Mouse (Mus musculus): ENCODE measurements at regions not wholly inside any gene's neighbourhood (a gene's known extent, or its start where the extent isn't known, plus 50 kb on each side); places are given as distances from the start of the nearest gene placed in this dataset.
A peak's percentile ranks its signal among the peaks of the same experiment; 100 is the strongest.

DNA sequence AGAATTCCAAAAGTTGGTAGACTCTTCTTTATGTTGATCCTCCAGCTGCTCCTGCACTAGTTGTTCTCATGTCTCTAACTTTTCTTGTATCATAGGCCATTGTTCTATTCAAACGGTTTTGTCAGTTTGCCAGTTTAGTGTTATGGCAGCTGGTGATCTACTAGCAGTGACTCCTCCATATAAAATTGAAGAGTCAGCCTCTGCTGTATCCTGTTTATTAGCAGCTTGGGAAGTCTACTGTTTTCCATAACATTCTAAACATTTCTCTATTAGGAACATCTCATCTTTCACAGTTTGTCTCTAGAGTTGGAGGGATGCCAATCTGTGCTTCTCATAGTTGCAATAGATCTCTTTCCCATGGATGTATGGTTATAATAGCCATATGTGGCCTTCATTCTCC is 58.6 kb downstream of the Drd1 start:
- no peak for DNase-seq

- DNase-seq: no peak
These were observed 62.5 kb downstream of the Drd1 start for GRCm38 (mm10) chr13:53992863-53993451.

GRCm38 (mm10) chr13:53979226-53979625 is 76.3 kb downstream of the Drd1 start:
- DNase-seq: no peak

DNA sequence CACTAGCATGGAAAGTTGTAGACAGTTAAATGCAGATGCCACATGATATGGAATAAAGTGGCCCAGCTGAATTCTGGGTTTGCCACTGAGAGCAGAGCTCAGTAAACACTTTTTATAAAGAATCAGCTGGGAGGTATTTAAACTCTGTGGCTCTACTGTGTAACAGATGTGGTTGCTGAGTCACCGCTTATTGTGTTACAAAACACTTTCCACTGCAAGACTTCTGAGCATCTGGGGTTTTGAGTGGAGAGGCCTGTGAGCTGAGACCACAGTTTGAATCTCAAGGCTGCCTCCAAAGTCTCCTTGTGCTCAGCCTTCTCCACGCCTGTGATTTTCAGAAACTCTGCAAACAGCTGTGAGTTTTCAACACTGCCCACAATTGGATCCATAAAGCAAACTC is 86.1 kb downstream of the Drd1 start:
- peak; percentile 66 for DNase-seq

GRCm38 (mm10) chr13:53956167-53956566 is 99.3 kb downstream of the Drd1 start:
- peak; percentile 91 for DNase-seq

DNA sequence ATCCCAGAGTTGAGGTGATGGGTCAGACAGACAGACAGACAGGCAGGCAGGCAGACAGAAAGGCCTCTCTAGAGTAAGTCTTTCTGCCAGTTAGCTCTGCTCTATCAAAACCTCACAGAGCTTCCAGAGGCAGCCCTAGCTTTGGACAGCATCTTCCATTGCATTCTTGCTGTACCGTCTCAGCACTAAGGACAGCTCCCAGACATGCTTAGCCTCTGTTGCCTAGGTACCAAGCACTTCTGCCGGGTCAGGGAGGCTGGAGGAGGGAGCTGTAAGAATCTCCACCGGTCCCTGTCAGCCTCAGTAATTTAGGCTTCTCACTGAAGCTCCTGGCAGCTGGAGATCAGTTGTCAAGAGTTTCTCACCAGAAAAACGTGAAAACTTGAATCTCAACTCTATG is 107.4 kb downstream of the Drd1 start:
- DNase-seq: no peak

DNA sequence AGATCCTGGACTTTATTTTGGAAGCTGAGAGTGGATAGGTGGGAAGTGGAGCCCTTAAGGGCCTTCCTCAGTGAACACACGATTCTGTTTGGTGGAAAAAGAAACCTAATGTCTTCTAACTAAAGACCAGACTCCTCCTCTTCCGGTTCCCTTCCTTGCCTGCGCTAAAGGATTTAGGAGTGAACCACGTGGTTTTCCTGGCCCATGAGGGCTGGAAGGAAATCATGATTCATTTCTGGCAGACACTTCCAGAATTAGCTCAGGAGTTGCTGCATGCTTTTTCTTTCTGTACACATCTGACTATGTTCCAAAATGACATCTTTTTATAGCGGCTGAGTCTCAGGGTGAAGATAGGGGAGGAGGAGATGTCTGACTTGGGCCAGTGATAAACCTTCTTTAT is 109.8 kb downstream of the Drd1 start:
- peak; percentile 65 for DNase-seq

GRCm38 (mm10) chr13:53941005-53941747 is 114.3 kb downstream of the Drd1 start:
- peak; percentile 19 for DNase-seq

- DNase-seq: no peak
These were observed 120.3 kb downstream of the Drd1 start for GRCm38 (mm10) chr13:53935174-53935699.

DNA sequence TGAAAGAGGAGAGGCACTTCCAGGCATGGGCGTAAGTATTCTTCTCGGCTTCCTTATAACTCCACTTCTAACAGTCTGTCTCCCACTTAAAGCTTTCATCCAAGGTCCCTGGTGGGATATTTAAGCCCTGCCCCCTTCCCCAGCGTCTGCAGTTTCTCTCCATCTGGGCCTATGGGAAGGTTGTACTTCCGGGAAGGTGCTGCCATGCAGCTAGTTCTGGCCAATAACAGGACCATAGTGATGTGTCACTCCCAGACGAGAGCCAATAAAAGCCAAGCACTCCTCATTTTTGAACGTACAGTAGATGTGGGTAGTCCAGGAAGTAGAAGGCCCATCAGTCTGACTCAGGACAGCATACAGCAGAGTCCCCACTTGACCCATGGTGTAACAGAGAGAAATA is 121.0 kb downstream of the Drd1 start:
- no peak for DNase-seq

DNA sequence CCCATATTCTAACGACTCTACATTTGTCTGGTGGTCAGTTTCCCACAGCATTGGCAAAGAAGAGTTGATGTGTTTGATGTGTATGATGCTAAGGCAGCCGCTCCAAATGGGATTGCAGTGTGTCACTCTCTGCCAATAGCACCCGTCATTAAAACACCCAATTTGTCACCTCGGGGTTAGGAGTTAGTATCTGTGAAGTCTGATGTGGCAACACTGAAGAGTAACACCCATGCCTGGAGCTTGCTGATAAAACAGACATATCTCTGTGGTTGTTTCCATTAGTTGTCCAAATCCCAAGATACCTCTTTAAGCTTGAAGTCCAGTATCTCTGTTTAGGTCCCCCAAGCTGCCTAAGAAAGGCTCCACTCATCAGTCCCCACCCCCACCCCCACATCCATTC is 129.4 kb downstream of the Drd1 start:
- no peak for DNase-seq

GRCm38 (mm10) chr13:53924433-53924832 is 131.1 kb downstream of the Drd1 start:
- no peak for DNase-seq

- DNase-seq: no peak
These were observed 131.7 kb downstream of the Drd1 start for GRCm38 (mm10) chr13:53923721-53924374.

- DNase-seq: no peak
These were observed 133.7 kb downstream of the Drd1 start for GRCm38 (mm10) chr13:53921796-53922195.

DNA sequence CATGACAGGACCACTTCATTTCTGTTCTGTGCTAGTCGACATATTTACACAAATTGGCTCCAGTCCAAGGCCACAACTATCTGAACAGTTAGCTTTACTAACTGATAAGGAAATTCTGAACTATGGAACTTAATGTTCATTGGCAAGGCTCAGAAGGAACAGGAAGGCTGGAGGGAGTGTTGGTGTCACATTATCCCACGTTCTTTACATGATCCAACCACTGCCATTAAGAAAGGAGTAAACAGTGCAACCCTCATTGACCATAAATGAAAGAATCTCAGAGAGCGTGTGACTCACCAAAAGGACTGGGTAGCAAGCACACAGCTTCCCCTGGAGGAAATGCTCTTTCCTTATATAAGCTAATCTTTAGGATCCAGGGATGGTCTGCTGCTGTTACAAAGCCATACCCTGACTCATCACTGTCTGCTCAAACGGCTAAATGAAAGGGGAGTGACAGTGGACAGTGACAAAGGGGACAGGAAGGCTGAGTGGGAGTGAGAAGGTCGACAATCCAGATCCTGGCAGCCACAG is 135.6 kb downstream of the Drd1 start:
- no peak for DNase-seq

DNA sequence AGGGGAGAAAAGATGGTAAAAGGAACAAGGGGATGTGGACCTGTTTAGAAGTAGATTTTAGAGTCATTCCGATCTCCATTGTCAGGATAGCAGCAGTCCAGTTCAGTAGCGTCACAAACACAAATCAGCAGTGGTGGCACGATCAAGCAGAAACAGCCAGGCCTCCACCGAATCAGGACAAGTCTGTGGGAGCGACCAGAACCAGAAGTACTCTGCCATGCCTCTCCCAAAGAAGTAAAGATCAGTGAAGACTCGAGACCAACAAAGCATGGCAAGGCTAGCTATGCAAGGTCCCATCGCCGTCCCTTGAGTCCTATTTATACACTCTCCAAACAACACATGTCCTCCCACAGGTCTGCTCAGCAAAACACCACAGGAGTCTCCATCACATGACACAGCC is 140.0 kb downstream of the Drd1 start:
- no peak for DNase-seq

DNA sequence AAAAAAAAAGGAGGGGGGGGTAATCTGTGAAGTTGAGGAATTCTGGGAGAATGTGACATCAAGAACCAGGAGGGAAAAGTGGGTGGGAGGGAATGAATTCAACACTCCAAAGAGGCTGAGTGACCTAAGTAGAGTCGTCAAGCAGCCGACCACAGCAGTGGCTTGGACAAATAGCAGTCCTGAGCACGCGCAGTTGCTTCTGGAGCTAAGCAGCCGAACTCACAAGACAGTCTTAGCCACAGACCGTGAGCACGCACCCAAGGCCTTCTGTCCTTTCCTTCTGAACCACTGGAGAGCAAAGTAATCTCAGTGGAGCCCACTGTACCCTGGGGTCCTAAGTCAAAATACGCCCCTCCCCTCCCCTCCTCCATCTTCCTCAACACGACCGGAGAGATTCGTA is 141.1 kb downstream of the Drd1 start:
- DNase-seq: no peak

- DNase-seq: no peak
These were observed 142.0 kb downstream of the Drd1 start for GRCm38 (mm10) chr13:53913501-53913900.

DNA sequence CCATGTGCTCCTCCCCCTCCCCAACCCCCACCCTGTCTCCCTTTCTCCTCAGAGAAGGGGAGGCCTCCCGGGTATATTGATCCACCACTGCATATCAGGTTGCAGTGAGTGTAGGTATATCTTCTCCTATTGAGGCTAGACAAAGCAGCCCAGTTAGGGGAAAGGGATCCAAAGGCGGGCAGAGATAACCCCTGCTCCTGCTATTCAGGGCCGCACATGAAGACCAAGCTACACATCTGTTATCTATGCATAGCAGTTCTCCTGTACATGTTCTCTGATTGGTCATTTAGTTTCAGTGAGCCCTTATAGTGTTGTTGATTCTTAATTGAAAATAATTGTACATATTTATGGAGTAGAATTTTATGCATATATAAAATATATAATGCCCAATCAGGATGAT is 143.7 kb downstream of the Drd1 start:
- no peak for DNase-seq

DNA sequence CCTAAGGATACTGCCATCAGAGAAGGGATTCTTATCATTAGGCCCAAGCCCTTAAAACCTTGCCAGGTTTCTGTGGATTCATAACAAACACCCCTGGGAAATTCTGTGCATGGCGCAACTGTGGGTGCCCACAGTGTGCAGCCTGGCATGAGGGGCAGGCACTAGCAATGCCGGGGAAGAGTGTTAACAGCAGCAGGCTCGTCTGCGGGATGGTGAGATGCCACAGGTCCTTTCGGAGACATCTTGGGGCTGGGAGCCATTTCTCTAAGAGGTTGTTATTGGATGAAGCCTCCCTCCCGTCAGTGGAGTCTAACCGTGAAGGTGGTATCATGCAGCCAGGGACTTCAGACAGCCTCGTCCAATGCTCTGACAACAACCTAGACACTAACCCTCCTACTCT is 144.2 kb downstream of the Drd1 start:
- no peak for DNase-seq

- no peak for DNase-seq
These were observed 145.3 kb downstream of the Drd1 start for GRCm38 (mm10) chr13:53910251-53910650.

DNA sequence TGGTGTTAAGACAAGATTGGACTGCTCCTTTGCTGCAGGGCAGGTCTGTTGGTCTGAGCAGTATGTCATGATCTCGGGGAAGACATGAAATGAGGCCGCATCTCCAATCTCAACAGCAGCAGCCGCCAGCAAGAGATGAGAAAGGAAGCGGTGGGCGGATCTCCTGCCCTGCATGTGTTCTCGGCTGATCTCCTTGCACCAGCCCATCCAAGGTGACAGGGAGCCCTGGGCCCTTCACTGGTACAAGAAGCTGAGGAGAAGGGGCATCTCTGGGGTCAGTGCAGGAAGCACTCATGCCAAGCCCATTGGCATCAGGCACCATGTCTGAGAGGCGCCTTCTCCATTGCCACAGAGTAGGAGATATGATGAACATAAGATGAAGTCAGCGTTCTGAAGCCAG is 151.0 kb downstream of the Drd1 start:
- no peak for DNase-seq

DNA sequence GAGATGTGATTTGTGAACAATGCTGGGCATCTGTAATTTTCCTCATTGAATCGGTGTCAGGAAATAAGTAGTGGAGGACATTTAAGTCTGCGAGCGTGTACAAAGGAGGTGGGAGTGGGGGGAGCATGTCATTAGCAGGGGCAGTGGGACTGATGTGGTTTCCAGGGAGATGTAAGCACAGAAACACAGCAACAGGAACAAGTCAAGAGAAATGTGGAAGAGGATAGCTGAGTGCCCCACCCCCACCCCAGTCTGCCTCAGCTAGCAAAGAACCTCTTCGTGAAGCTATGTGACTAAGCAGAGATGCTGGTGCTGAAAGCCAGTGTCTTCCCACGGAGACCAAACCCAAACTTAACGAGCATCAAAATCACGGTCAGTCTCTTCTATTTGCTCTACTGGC is 151.9 kb downstream of the Drd1 start:
- DNase-seq: no peak

DNA sequence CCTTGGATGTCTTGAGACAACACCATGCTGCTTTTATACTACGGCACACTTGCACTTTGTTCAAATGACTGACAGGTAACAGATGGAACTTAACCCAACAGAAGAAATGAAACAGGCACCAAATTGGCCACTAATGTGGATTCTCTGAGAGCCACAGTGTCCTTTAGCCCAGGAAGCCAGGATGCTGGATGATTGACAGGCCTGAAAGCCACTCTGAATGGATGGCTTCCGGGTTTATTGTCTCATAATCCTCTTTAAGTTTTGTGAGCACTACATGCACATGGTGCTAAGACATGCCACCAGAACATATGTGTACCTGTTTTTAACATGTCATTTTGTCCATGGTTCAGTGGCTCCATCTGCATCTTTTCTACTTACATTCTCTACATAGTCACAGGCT is 152.7 kb downstream of the Drd1 start:
- no peak for DNase-seq

All from right cerebral cortex, adult 18-20 months (tissue).